Mouse (Mus musculus): Measurements from ENCODE around the gene Pycr2.
"Not testable (repeated sequence)": the region's sequence is repeated elsewhere in the genome, so short reads cannot be mapped to it uniquely, and the experiment has no call there.

Gene Pycr2

GRCm38 (mm10) chr1:180904039-180904814, at the start of gene Pycr2:
Gene Pycr2 (plus strand): TSS chr1:180904293.
- DNase-seq (ENCODE audit: low spot score in 2 of 2), result peak; percentile 88 to 94

DNA sequence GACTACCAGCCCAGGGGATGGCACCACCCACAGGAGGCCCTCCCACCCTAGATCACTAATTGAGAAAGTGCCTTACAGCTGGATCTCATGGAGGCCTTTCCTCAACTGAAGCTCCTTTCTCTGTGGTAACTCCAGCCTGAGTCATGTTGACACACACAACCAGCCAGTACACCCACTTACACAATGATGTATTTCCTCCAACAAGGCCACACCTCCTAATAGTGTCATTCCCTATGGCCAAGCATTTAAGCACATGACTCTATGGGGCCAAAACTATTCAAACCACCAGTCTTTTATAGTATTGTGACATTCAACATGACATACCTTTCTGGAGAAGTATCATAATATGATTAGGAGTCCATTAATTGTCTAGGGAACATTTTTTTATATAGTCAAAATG, 45.3 kb upstream of the Pycr2 start:
- DNase-seq (ENCODE audit: low spot score in 2 of 2), result no peak

- no peak for DNase-seq (ENCODE audit: low spot score in 2 of 2)
Measured at GRCm38 (mm10) chr1:180860030-180860429, 44.1 kb upstream of the Pycr2 start.

- DNase-seq (ENCODE audit: low spot score in 2 of 2), result no peak
Measured at GRCm38 (mm10) chr1:180863606-180864005, 40.5 kb upstream of the Pycr2 start.

- no peak for DNase-seq (ENCODE audit: low spot score in 2 of 2)
Measured at GRCm38 (mm10) chr1:180866001-180866400, 38.1 kb upstream of the Pycr2 start.

- no peak for DNase-seq (ENCODE audit: low spot score in 2 of 2)
Measured at GRCm38 (mm10) chr1:180870122-180870650, 33.9 kb upstream of the Pycr2 start.

- no peak for DNase-seq (ENCODE audit: low spot score in 2 of 2)
Measured at GRCm38 (mm10) chr1:180873861-180874484, 30.1 kb upstream of the Pycr2 start.

DNA sequence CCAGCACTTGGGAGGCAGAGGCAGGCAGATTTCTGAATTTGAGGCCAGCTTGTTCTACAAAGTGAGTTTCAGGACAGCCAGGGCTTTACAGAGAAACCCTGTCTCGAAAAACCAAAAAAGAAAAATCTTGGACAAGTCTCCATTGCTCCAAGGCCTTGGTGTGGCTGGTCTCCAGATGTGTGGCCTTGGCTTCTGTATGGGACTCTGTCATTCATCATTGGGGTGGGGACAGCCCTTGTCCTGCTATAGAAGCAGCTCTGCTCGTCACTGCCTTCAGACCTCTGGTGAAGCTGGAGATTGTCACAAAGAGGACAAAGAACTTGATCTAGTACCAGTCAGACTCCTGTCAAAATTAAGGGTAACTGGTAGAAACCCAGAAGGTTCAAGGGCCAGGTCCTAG, 29.5 kb upstream of the Pycr2 start:
- DNase-seq (ENCODE audit: low spot score in 2 of 2), result no peak

GRCm38 (mm10) chr1:180875126-180875525, 29.0 kb upstream of the Pycr2 start:
- DNase-seq (ENCODE audit: low spot score in 2 of 2), result no peak

DNA sequence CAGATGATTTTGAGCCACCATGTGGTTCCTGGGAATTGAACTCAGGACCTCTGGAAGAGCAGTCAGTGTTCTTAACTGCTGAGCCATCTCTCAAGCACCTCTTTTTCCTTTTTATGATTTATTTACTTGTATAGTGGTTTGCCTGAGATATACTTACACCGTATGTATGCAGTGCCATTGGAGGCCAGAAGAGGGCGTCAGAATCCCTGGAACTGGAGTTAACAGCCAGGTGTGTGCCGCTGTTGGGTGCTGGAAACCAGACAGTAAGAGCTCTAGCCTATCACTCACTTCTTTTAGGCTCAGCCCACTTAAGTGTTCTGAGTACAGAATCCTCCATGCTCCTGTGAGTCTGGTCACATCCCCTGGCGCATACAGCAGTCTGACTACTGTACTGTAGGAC, 26.6 kb upstream of the Pycr2 start:
- DNase-seq (ENCODE audit: low spot score in 2 of 2), result no peak

DNA sequence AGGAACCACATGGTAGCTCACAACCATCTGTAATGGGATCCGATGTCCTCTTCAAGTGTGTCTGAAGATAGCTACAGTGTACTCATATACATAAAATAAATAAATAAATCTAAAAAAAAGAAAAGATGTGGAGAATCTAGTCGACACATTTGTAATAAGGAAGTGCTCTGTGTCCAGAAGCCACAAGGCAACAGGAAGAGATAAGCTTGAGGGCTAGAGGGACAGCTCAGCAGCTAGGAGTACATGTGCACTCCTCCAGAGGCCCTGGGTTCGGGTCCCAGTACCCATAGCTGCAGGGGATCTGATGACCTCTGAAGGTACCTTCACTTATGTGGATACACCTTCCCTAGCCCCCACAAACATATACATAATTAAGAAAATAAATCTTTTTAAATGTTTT, 22.3 kb upstream of the Pycr2 start:
- no peak for DNase-seq (ENCODE audit: low spot score in 2 of 2)

GRCm38 (mm10) chr1:180883731-180884130, 20.4 kb upstream of the Pycr2 start:
- DNase-seq (ENCODE audit: low spot score in 2 of 2), result no peak

- DNase-seq (ENCODE audit: low spot score in 2 of 2), result no peak
Measured at GRCm38 (mm10) chr1:180884484-180884883, 19.6 kb upstream of the Pycr2 start.

DNA sequence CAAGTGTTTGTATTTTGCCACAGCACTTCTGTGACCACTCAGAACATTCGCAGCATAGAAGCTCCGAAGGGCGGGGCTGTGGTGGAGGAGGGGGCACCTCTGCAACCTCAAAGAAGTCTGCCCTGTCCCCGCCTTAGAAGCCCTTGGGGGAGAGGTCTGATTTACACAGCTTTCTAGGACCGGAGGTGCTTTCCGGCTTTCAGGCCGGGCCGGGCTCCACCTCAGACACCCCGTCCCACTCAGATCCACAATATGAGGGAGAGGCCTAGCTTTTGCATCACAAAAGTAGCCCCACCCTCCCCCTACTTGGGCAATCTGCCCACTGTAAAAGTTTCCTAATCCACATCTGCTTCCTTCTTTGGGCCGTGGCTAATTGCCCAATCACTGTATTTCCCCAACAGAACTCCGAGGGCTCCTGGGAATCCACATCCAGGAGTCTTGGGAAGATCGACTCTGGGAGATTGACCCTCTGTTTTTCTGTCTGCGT, 15.5 kb upstream of the Pycr2 start:
- no peak for DNase-seq (ENCODE audit: low spot score in 2 of 2)

- no peak for DNase-seq (ENCODE audit: low spot score in 2 of 2)
Measured at GRCm38 (mm10) chr1:180889172-180889571, 14.9 kb upstream of the Pycr2 start.

DNA sequence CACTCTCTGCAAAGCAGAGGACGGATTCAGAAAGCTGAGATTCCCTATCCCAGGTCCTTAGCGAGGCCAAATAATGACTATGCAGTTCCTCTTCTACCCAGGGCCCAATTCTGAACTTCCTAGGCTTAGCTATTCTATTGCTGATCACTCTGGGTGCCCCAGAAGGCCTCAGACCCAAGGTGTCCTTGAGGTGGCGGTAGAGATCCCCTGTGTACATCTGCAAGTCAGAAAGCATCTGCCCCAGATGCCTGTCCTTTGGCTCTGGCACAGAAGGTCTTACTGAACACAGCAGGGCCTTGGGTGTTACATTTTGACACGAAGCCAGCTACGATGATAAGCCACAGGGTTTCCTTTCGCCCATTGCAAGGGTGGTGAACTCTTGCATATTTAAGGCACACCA, 14.3 kb upstream of the Pycr2 start:
- no peak for DNase-seq (ENCODE audit: low spot score in 2 of 2)

- DNase-seq (ENCODE audit: low spot score in 2 of 2), result no peak
Measured at GRCm38 (mm10) chr1:180892808-180893207, 11.3 kb upstream of the Pycr2 start, which contains the start of gene Lefty2. Gene Lefty2 (plus strand): TSS chr1:180893108.

DNA sequence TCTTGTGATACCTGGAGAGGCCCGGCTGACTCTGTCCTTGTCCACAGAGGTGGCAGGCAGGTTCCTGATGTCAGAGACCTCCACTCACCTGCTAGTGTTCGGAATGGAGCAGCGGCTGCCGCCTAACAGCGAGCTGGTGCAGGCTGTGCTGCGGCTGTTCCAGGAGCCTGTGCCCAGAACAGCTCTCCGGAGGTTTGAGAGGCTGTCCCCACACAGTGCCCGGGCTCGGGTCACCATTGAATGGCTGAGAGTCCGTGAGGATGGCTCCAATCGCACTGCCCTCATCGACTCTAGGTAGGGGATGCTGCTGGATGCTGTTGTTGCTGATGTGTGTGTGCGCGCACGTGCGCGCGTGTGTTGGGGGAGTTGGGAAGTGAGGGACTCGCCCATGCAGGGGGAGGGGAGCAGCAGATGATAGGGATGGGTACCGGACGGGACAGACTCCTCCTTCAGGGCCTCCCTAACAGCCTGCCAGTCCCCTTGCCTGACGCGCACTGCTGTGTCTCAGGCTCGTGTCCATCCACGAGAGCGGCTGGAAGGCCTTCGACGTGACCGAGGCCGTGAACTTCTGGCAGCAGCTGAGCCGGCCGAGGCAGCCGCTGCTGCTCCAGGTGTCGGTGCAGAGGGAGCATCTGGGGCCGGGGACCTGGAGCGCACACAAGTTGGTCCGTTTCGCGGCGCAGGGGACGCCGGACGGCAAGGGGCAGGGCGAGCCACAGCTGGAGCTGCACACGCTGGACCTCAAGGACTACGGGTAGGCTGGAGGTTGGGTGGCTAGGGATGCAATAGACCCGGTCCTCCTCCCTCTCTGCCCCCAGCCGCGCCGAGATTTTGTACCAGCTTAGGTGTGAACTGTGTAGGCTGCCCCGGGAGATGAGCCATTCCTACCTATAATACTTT, 9.8 kb upstream of the Pycr2 start:
- not testable (repeated sequence) for DNase-seq (ENCODE audit: low spot score in 2 of 2)

- no peak for DNase-seq (ENCODE audit: low spot score in 2 of 2)
Measured at GRCm38 (mm10) chr1:180901107-180901506, 3.0 kb upstream of the Pycr2 start.

DNA sequence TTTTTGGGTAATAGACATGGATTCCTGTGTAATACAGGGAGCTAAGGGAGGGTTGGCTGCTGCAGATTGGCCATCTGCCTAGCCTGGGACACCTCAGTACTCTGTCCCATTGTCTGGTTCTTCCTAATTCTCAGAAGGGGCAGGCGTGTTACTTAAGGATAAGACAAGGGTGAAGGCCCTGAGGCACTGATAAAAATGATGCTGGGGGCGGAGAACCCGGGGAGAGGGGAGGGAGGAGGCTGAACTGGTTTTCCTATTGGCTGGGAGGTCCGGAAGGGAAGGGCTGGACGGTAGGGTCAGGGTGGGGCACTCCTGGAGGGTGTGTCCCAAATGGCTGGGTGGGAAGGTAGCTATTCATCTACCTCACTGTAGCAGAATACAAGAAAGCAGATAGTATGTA, 1.2 kb upstream of the Pycr2 start:
- no peak for DNase-seq (ENCODE audit: low spot score in 2 of 2)

DNA sequence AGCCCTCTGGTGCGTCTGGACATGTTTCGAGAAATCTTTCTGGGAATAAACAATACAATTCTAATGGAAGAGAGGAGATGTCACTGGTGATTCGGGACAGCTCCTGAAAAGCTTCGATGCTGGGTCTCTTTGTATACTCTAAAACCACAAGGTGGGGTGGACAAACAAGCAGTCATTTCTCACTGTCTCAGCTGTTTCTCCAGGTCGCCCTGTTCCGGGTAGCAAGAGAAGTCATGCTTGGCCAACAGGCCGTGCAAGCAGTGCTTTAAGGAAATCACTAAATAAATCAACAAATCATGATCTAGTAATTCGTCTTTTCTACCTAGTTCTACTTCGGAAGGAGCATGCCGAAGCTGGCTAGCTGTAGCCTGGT, 441 bp upstream of the Pycr2 start:
- DNase-seq (ENCODE audit: low spot score in 2 of 2), result no peak

GRCm38 (mm10) chr1:180904815-180905080, 655 bp downstream of the Pycr2 start:
- DNase-seq (ENCODE audit: low spot score in 2 of 2), result no peak
